Mouse (Mus musculus): ENCODE measurements around the gene Exosc7. TPM values are rescaled to one million over a fixed set of nuclear protein-coding genes. Genes with fewer than 3 reads are reported as not detected.

Gene Exosc7
- polyA plus RNA-seq, 1 experiment from 2014 or later = 136 TPM

DNA sequence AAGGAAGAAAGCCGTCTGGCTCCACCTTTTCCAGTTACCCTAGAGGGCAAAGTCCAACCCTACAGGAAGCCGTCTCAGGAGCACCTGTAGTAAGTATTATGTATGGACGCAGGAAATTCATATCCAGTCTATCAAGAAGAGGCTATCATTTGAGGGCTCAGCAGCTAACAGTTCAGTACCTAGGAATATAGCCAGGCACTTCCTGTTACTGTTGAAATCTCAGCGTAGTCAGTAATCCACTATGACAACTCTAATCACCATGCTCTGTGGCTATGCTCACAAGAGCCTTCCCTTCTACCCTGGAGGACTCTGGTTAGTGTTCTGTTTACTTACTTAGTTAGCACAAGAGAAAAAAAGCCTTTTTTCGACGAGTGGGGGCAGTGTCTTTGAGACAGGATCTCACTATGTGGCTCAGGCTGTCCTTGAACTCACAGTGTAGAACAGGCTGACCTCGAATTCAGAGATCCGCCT is 1.2 kb upstream of the Exosc7 start:
- H3K27me3 ChIP-seq (replicated peaks) = no peaks in the 10 kb centered on the region
- 0 out of 2 replicates have a peak overlapping the region, but pooled peaks have one; percentile 97 for H3K9ac ChIP-seq
- H3K4me2 ChIP-seq = peak overlapping the region; percentile 85
- peaks cover 19% of the 10 kb centered on the region for H3K4me1 ChIP-seq
- no peak for ATAC-seq (ENCODE audit: insufficient read depth, low FRiP score, low read depth)
- H3K36me3 ChIP-seq = 0 out of 2 replicates have a peak, but pooled peaks cover under 1% of the 10 kb centered on the region
- 39% methylated on average over 8 of the region's 8 CpGs for WGBS
- H3K9me3 ChIP-seq = no peaks in the 10 kb centered on the region
- H3K27ac ChIP-seq = peak overlapping the region; percentile 96; the same call in 1 of the 2 replicates
- peak overlapping the region; percentile 96 for H3K4me3 ChIP-seq (replicated peaks)

DNA sequence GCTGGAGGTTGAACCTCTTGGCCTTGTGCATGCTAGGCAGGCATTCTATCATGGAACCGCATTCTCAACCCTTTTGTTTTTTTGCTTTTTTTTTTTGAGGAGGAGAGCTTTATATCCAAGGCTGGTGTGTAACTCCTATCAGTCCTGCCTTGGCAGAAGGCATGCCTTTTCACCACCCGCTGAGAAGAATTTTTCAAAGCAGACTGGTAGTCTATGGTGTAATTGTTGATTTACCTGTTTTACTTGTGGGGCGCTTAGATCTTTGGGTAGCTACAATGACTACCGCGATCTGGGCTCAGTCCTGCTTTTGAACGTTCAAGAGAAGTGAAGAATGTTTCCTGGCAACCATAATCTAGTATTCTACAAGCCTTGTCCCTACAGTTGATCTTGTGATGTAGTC is 916 bp downstream of the Exosc7 start:
- Histone ChIP-seq H3K4me2 (peak overlapping the region; percentile 85), H3K4me3 (replicated peaks) (peak overlapping the region; percentile 96), H3K27me3 (replicated peaks) (no peaks in the 10 kb centered on the region), H3K9me3 (no peaks in the 10 kb centered on the region), H3K4me1 (peaks cover 19% of the 10 kb centered on the region), H3K27ac (peak overlapping the region; percentile 96; the same call in 1 of the 2 replicates), H3K36me3 (peaks cover 5% of the 10 kb centered on the region), H3K9ac (peak overlapping the region; percentile 97; the same call in 1 of the 2 replicates)
- ATAC-seq (ENCODE audit: insufficient read depth, low FRiP score, low read depth) = no peak
- 45% methylated on average over 6 of the region's 6 CpGs for WGBS

- H3K27ac ChIP-seq = no peak overlapping the region
- H3K4me3 ChIP-seq (replicated peaks) = no peak overlapping the region
- ATAC-seq (ENCODE audit: insufficient read depth, low FRiP score, low read depth) = no peak
- peaks cover 21% of the 10 kb centered on the region for H3K36me3 ChIP-seq
- peaks cover 16% of the 10 kb centered on the region for H3K4me1 ChIP-seq
- no peak overlapping the region for H3K4me2 ChIP-seq
- no peaks in the 10 kb centered on the region for H3K27me3 ChIP-seq (replicated peaks)
- no peak overlapping the region for H3K9ac ChIP-seq
- H3K9me3 ChIP-seq = no peaks in the 10 kb centered on the region
- 88% methylated on average over 1 of the region's 1 CpGs for WGBS
These were observed 2.6 kb downstream of the Exosc7 start for GRCm38 (mm10) chr9:123115566-123115965.

DNA sequence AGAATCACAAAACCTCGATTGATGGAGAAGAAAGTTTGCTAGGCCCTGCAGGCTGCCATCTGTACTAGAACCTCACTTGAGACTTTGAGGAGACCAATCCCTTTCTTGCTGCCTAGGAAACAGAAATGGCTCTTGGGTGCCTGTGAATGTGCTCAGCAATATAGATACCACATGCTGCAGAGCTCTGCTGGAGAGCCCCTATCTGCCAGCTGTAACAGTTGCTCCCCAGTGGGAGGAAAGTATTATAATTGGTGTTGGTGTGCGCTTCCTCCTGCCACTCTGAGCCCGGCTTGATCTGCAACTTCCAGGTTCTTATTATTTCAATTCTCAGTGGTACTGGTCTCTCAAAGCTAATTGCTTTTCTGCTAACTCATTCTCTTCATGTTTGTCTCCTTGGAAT is 10.0 kb downstream of the Exosc7 start:
- WGBS = 93% methylated on average over 3 of the region's 3 CpGs
- no peak overlapping the region for H3K4me2 ChIP-seq
- H3K4me3 ChIP-seq (replicated peaks) = no peak overlapping the region
- no peaks in the 10 kb centered on the region for H3K4me1 ChIP-seq
- no peaks in the 10 kb centered on the region for H3K9me3 ChIP-seq
- no peaks in the 10 kb centered on the region for H3K27me3 ChIP-seq (replicated peaks)
- H3K27ac ChIP-seq = no peak overlapping the region
- H3K9ac ChIP-seq = no peak overlapping the region
- ATAC-seq (ENCODE audit: insufficient read depth, low FRiP score, low read depth) = no peak
- H3K36me3 ChIP-seq = peaks cover 45% of the 10 kb centered on the region

DNA sequence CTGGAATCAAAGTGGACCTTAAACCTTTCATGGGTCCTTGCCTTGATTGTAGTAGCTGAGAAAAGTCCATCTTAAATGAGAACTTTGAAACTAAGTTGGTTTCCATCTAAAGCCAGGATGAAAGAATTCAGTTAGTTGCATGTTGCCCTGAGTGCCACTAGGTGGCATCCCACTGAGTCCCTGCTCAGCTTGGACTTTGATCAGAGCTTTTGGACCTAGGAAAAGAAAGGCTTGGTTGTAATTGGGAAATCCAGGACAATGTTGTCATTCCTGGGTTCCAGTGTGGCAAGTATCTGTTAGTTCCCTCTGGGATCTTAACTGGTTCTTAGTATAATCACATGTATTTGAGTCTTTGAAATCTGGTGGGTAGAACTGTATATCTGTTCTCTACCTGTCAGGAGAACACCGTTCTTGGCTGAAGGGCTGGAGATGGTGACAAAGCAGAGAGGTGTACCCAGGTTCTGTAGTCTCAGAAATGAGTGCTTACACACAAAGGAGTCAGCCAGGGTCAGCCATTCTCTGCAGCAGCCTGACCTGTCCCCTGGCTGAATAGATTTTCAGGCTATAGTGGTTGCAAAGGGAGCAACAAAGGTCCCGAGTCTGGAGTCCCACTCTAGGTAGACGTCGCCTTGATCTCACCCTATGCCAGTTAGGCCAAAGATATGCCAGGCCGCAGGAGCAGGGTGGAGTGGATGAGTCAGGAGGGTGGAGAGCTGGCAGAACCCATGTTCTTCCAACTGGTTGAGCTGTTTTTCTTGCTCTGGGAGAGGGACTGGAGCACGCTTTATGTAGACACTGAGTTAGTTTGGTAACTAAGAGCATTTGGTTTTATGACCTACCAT is 10.8 kb downstream of the Exosc7 start:
- WGBS = 88% methylated on average over 6 of the region's 6 CpGs
- H3K36me3 ChIP-seq = peaks cover 49% of the 10 kb centered on the region
- ATAC-seq (ENCODE audit: insufficient read depth, low FRiP score, low read depth) = peak; percentile 27; the same call in 1 of the 2 replicates
- no peaks in the 10 kb centered on the region for H3K27me3 ChIP-seq (replicated peaks)
- no peak overlapping the region for H3K4me3 ChIP-seq (replicated peaks)
- H3K4me2 ChIP-seq = no peak overlapping the region
- H3K27ac ChIP-seq = no peak overlapping the region
- no peak overlapping the region for H3K9ac ChIP-seq
- no peaks in the 10 kb centered on the region for H3K9me3 ChIP-seq
- H3K4me1 ChIP-seq = no peaks in the 10 kb centered on the region

- H3K9me3 ChIP-seq = no peaks in the 10 kb centered on the region
- WGBS = 76% methylated on average over 2 of the region's 2 CpGs
- no peaks in the 10 kb centered on the region for H3K27me3 ChIP-seq (replicated peaks)
- ATAC-seq (ENCODE audit: insufficient read depth, low FRiP score, low read depth) = no peak
- no peak overlapping the region for H3K27ac ChIP-seq
- H3K4me3 ChIP-seq (replicated peaks) = no peak overlapping the region
- H3K36me3 ChIP-seq = peaks cover 42% of the 10 kb centered on the region
- no peak overlapping the region for H3K4me2 ChIP-seq
- no peak overlapping the region for H3K9ac ChIP-seq
- H3K4me1 ChIP-seq = no peaks in the 10 kb centered on the region
These were observed 11.5 kb downstream of the Exosc7 start for GRCm38 (mm10) chr9:123124413-123124981.

- WGBS = 94% methylated on average over 6 of the region's 6 CpGs
- Histone ChIP-seq H3K27ac (no peak overlapping the region), H3K4me3 (replicated peaks) (no peak overlapping the region), H3K9ac (no peak overlapping the region), H3K4me2 (no peak overlapping the region), H3K9me3 (no peaks in the 10 kb centered on the region), H3K36me3 (peaks cover 49% of the 10 kb centered on the region), H3K27me3 (replicated peaks) (no peaks in the 10 kb centered on the region), H3K4me1 (no peaks in the 10 kb centered on the region)
- no peak for ATAC-seq (ENCODE audit: insufficient read depth, low FRiP score, low read depth)
These were observed 14.6 kb downstream of the Exosc7 start for GRCm38 (mm10) chr9:123127663-123128062.

GRCm38 (mm10) chr9:123132994-123133393 is 20.0 kb downstream of the Exosc7 start:
- H3K27ac ChIP-seq = no peak overlapping the region
- ATAC-seq (ENCODE audit: insufficient read depth, low FRiP score, low read depth) = no peak
- peaks cover under 1% of the 10 kb centered on the region; the same call in 1 of the 2 replicates for H3K4me1 ChIP-seq
- no peaks in the 10 kb centered on the region for H3K27me3 ChIP-seq (replicated peaks)
- H3K36me3 ChIP-seq = peaks cover 70% of the 10 kb centered on the region
- no peak overlapping the region for H3K9ac ChIP-seq
- no peaks in the 10 kb centered on the region for H3K9me3 ChIP-seq
- H3K4me2 ChIP-seq = no peak overlapping the region
- H3K4me3 ChIP-seq (replicated peaks) = no peak overlapping the region
- WGBS = 79% methylated on average over 3 of the region's 3 CpGs

DNA sequence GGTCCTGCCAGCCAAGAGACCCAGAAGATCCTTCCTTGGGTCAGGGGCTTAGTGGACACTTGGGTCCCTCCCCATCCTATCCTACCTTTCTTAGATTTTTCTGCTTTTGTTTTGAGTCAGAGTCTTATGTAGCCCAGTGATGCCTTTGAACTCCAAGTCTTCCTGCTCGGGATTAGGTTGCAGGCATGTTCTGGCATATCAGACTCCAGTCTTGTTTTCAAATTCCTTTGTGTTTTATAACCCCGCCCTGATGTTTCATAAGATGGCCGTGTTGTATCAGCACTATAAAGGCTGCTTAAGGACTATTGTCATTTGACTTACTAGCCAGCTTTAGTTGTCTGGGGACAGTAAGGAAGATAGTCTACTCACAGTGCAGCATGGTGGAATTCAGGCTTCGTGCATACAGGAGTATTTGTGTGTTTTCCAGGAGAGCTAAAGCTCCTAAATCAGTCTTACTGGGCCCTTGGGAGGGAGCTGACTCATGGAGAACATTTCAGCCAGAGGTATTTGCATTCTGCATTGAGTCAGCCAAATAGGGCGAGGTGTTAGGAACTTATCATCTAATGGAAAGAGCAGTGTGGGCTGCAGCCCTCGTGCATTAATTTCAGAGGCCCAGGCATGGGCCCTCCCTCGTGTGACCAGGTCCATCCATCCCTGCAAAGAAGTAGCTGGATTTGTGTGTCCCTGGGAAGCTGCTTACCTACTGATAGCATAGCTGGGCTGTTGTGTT is 24.1 kb downstream of the Exosc7 start:
- H3K4me3 ChIP-seq (replicated peaks) = no peak overlapping the region
- H3K4me1 ChIP-seq = peaks cover 6% of the 10 kb centered on the region; the same call in 1 of the 2 replicates
- WGBS = 72% methylated on average over 7 of the region's 7 CpGs
- H3K27me3 ChIP-seq (replicated peaks) = no peaks in the 10 kb centered on the region
- H3K27ac ChIP-seq = peak overlapping the region; percentile 31; the same call in 1 of the 2 replicates
- no peak overlapping the region for H3K9ac ChIP-seq
- no peaks in the 10 kb centered on the region for H3K9me3 ChIP-seq
- no peak for ATAC-seq (ENCODE audit: insufficient read depth, low FRiP score, low read depth)
- no peak overlapping the region for H3K4me2 ChIP-seq
- peaks cover 48% of the 10 kb centered on the region for H3K36me3 ChIP-seq

- Histone ChIP-seq H3K27me3 (replicated peaks) (no peaks in the 10 kb centered on the region), H3K4me3 (replicated peaks) (no peak overlapping the region), H3K36me3 (peaks cover 30% of the 10 kb centered on the region), H3K4me2 (no peak overlapping the region), H3K9ac (no peak overlapping the region), H3K9me3 (no peaks in the 10 kb centered on the region), H3K27ac (peak overlapping the region; percentile 46; the same call in 1 of the 2 replicates), H3K4me1 (peaks cover 6% of the 10 kb centered on the region; the same call in 1 of the 2 replicates)
- WGBS = 40% methylated on average over 5 of the region's 5 CpGs
- peak; percentile 75 for ATAC-seq (ENCODE audit: insufficient read depth, low FRiP score, low read depth)
These were observed 26.0 kb downstream of the Exosc7 start for GRCm38 (mm10) chr9:123138891-123139474.

- Histone ChIP-seq H3K27me3 (replicated peaks) (no peaks in the 10 kb centered on the region), H3K4me3 (replicated peaks) (no peak overlapping the region), H3K27ac (peak overlapping the region; percentile 46), H3K4me1 (peaks cover 6% of the 10 kb centered on the region; the same call in 1 of the 2 replicates), H3K9ac (no peak overlapping the region), H3K9me3 (no peaks in the 10 kb centered on the region), H3K4me2 (no peak overlapping the region), H3K36me3 (peaks cover 24% of the 10 kb centered on the region)
- 79% methylated on average over 4 of the region's 4 CpGs for WGBS
- ATAC-seq (ENCODE audit: insufficient read depth, low FRiP score, low read depth) = no peak
These were observed 27.0 kb downstream of the Exosc7 start for GRCm38 (mm10) chr9:123139887-123140614.

All from stomach, embryonic 15.5 days (tissue).